Mouse (Mus musculus) heart, postnatal 0 days (tissue): ENCODE measurements around the gene Pgap3. TPM values are rescaled to one million over a fixed set of nuclear protein-coding genes. Genes with fewer than 3 reads are reported as not detected.

Experiments used
- ATAC-seq: fragments of 200-750 bp; cut with Nextera tagmentation; 2 replicates; pipeline ENCODE4 v1.8.0; 2017; ENCODE audit warnings: low read depth, moderate number of reproducible peaks, moderate library complexity; ENCODE audit not compliant: insufficient read depth
- DNase-seq: peaks from one replicate; pipeline ENCODE4 v3.0.0-alpha.2; 2016; ENCODE audit warnings: low spot score
- H3K27ac ChIP-seq: fragments of 300-500 bp; sonication (generic); 2 replicates; pipeline ENCODE4 v1.5.1; 2014; ENCODE audit warnings: low read depth, mild to moderate bottlenecking
- H3K27me3 ChIP-seq: fragments of 300-500 bp; sonication (generic); 2 replicates; pipeline ENCODE4 v1.6.1; 2014; ENCODE audit warnings: low read length, mixed read lengths; ENCODE audit not compliant: control insufficient read depth, insufficient read depth
- H3K36me3 ChIP-seq: fragments of 300-500 bp; sonication (generic); replicated peaks from 2 replicates; pipeline ENCODE4 v1.6.1; 2014; ENCODE audit warnings: low read length, mixed read lengths; ENCODE audit not compliant: control insufficient read depth, insufficient read depth
- H3K4me1 ChIP-seq: fragments of 300-500 bp; sonication (generic); 2 replicates; pipeline ENCODE4 v1.6.1; 2014; ENCODE audit warnings: antibody characterized with exemption; ENCODE audit not compliant: control insufficient read depth, insufficient read depth
- H3K4me2 ChIP-seq: fragments of 300-500 bp; sonication (generic); 2 replicates; pipeline ENCODE4 v1.6.1; 2014; ENCODE audit warnings: low read depth, mild to moderate bottlenecking, low read length, moderate library complexity
- H3K4me3 ChIP-seq: fragments of 300-500 bp; sonication (generic); 2 replicates; pipeline ENCODE4 v1.5.1; 2014; ENCODE audit warnings: low read depth, low read length
- H3K9ac ChIP-seq: fragments of 300-500 bp; sonication (generic); replicated peaks from 2 replicates; pipeline ENCODE4 v1.6.1; 2014; ENCODE audit warnings: low read depth, low read length, mixed read lengths
- H3K9me3 ChIP-seq: fragments of 300-500 bp; sonication (generic); replicated peaks from 2 replicates; pipeline ENCODE4 v1.6.1; 2016; ENCODE audit warnings: low read length; ENCODE audit not compliant: control insufficient read depth
- CTCF ChIP-seq: IDR thresholded peaks from 2 replicates; pipeline ENCODE4 v1.5.1; 2016; ENCODE audit warnings: antibody characterized with exemption, control low read depth, low read depth
- EP300 ChIP-seq: IDR thresholded peaks from 2 replicates; pipeline ENCODE4 v1.6.1; 2016; ENCODE audit warnings: antibody characterized with exemption, low read depth
- WGBS: fragments of 180-500 bp; shearing (Covaris S2); extraction: QIAGEN DNeasy Blood & Tissue Kit; methylation state at CpG from one replicate; pipeline ENCODE4 v1.1.7; 2014; 5-methylcytosine and 5-hydroxymethylcytosine counted together
- polyA plus RNA-seq: library from polyadenylated mRNA; unstranded; fragments of >200 nt; fragmentation: Nextera tagmentation; extraction: Ambion mirVana; gene quantifications from 2 replicates; pipeline ENCODE4 v1.2.1, GENCODE M21; 2015
- total RNA-seq: library from RNA; depleted of rRNA; stranded (reverse); fragments of >200 nt; gene quantifications from 2 replicates; pipeline ENCODE4 v1.2.3, GENCODE M21; 2014; ENCODE audit warnings: low replicate concordance

Pgap3 gene
- total and polyA plus RNA-seq, 2 experiments from 2014 or later, result 18.2 to 35.7 TPM

DNA sequence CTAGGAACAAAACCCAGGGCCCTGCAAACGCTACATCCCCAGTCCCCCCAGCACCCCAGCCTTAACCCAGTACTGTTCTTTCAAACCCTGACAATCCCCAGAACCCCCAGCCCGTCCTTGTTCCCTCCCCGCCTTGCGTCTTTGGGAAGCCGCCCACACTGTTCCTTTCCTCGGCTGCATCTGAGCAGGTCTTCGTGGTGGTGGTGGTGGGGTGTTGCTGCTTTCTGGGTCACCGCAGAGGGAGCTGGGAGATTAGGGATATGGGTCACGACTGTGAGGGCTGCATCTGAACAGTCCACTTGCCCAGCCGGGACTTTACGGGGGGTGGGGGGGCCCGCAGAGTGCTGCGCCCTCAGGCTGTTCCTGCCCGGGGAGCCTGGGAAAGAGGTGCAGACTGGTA is 45.8 kb downstream of the Pgap3 start:
- no peaks in the 10 kb centered on the region for H3K9me3 ChIP-seq
- H3K36me3 ChIP-seq, result no peaks in the 10 kb centered on the region
- WGBS, result 73% methylated on average over 14 of the region's 14 CpGs
- H3K4me3 ChIP-seq, result no peak overlapping the region
- ATAC-seq (no peak), DNase-seq (no peak)
- H3K27ac ChIP-seq, result no peak overlapping the region
- no peak overlapping the region for H3K4me2 ChIP-seq
- H3K27me3 ChIP-seq, result peaks cover 11% of the 10 kb centered on the region
- H3K9ac ChIP-seq, result no peak overlapping the region
- no peak for TF ChIP-seq EP300
- no peak for TF ChIP-seq CTCF
- H3K4me1 ChIP-seq, result peaks cover 18% of the 10 kb centered on the region

DNA sequence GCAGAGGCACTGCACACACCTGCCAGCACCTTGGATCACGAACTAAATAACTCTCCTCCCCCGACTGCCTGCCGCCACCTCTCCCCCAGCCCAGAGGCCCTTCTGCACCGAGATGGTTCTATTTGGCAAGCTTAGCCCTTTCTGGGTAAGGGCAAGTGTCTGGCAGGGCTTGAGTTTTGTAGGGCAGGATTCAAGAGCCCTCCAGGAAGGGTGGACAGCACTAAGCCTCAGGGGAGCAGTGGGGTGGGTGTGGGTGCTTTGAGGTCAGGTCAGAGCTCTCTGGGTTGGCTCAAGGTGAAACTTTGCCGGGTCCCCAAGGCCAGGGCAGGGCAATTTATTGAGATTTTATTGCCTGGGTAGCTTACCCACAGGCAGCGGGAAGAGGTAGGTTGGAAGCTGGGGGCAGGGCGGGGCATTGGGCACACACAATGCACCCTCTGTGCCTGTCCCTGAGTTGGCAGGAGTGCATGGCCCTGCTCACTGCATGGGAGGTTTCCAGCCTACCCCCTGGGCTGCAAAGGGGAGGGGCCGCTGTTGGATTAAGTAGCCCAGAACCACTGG is 46.6 kb downstream of the Pgap3 start:
- WGBS, result 45% methylated on average over 8 of the region's 8 CpGs
- peaks cover 16% of the 10 kb centered on the region for H3K27me3 ChIP-seq
- H3K27ac ChIP-seq, result no peak overlapping the region

DNA sequence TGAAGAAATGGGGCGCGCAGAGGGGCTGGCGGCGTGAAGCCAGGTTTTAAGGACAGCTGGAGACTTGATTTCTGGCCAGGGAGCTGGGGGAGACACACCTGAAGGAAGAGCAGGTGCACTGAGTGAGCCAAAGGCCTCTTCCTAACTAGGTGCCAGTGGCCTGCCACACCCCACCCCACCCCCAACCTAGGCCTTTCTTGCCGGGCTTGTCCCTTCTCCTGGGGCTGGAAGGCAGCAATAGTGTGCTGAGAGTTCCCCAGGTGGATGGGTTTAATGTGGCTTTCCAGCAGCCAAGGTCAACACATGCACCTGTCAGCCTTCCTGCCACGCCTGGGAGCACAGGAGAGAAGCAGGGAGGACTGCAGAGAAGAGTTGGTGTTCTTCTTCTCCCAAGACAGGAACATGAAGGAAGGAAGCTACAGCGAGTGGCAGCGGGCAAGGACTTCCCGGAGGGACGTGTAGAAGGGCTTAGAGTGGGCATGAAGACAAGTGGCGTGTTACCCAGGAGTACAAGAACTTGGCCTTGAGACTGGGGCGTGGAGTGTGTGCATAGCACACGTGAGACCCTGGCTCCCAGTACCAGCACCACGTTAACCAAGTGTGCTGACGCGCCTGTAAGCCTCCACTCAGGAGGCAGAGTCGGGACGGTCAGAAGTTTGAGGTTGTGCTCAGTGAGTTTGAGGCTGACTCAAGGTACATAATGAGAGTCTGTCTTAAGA is 47.9 kb downstream of the Pgap3 start:
- Histone ChIP-seq H3K4me3 (no peak overlapping the region), H3K36me3 (no peaks in the 10 kb centered on the region), H3K4me2 (no peak overlapping the region), H3K9ac (no peak overlapping the region), H3K9me3 (no peaks in the 10 kb centered on the region), H3K27me3 (peaks cover 25% of the 10 kb centered on the region), H3K4me1 (peaks cover 11% of the 10 kb centered on the region; the same call in 1 of the 2 replicates), H3K27ac (no peak overlapping the region)
- TF ChIP-seq EP300 (no peak), CTCF (no peak)
- WGBS, result 75% methylated on average over 18 of the region's 18 CpGs
- ATAC-seq (no peak), DNase-seq (no peak)

More for the DNA sequence above, 46.6 kb downstream of the Pgap3 start:
- Histone ChIP-seq H3K4me3 (no peak overlapping the region), H3K9ac (no peak overlapping the region), H3K36me3 (no peaks in the 10 kb centered on the region), H3K4me2 (no peak overlapping the region), H3K4me1 (peaks cover 11% of the 10 kb centered on the region; the same call in 1 of the 2 replicates), H3K9me3 (no peaks in the 10 kb centered on the region)
- ATAC-seq (no peak), DNase-seq (no peak)
- TF ChIP-seq CTCF (no peak), EP300 (no peak)

DNA sequence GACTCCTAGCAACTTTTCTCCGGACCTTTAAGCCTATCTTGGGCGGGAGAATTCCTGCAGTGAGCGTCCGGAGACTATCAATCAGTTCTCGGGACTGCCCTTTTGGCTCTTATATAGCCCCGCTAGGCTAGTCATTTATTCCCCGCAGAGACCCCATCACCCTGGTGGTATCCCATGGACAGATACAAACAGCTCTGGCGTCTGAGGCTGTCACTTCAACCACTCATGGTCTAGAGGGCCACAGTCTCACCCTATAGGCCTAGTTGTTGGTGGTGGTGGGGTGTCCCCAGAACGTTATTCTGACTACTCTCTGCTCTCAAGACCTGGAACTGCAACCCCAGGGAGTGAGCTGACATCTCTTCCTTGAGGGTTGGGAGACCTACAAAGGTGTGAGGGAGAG is 51.0 kb downstream of the Pgap3 start:
- WGBS, result 14% methylated on average over 9 of the region's 9 CpGs
- ATAC-seq, result no peak
- 0 out of 2 replicates have a peak, but pooled peaks cover 4% of the 10 kb centered on the region for H3K4me1 ChIP-seq

DNA sequence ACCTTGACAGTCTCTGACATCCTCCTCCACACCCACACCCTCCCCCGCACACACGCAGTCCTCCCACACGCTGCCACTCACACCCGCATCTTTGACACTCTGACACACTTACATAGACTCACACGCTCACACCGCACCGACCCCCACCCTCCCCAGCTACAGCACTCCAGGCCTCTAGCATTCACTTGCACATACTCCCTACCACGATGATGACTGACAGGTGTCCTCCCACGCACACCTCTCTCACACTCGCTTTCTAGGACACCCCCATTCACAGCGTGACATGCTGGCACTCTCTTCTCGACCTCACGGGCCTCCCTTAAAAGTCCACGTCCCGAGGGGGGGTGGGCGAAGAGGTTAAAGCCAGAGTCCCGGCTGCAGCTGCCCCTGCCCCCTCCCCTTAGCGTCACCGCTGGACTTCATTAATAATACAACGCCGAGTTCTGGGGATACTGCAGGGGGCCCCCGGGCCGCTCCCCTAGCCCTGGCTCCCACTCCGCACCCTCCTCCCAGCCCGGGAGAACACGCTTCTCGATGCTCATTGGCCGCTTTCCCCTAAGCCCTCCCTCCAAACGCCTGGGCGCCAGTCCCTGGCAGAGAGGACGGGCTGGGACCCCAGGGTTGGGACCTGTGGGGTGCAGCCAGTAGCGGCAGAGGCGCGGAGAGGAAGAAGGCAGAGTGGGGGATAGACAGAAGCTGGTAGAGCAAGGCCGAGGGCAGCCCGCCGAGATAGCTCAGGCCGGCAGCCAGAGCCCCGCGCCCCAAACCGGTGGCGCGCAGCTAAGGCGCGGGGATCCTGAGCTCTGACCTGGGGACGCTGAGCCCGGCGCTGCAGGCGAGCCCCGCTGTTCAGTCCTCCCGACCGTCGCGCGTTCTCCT is 52.0 kb downstream of the Pgap3 start, which contains the start of gene Ppp1r1b:
Ppp1r1b (plus strand) TSS at position 322 of the 879 bp plus-strand sequence.
- H3K9ac ChIP-seq, result peak within 1 kb of the TSS; percentile 36
- ATAC-seq (peak; percentile 79), DNase-seq (peak; percentile 52)
- H3K4me2 ChIP-seq, result peak within 1 kb of the TSS; percentile 71
- WGBS, result under 1% methylated on average over 54 of the region's 55 CpGs
- H3K36me3 ChIP-seq, result no peaks in the 10 kb centered on the region
- H3K27ac ChIP-seq, result no peak within 1 kb of the TSS
- H3K4me1 ChIP-seq, result 0 out of 2 replicates have a peak, but pooled peaks cover 4% of the 10 kb centered on the region
- no peak for TF ChIP-seq EP300
- TF ChIP-seq CTCF, result no peak
- H3K27me3 ChIP-seq, result peaks cover 35% of the 10 kb centered on the region
- no peaks in the 10 kb centered on the region for H3K9me3 ChIP-seq
- peak within 1 kb of the TSS; percentile 49 for H3K4me3 ChIP-seq

More for the DNA sequence above, 51.0 kb downstream of the Pgap3 start:
- Histone ChIP-seq H3K9ac (peak overlapping the region; percentile 36), H3K27me3 (peaks cover 35% of the 10 kb centered on the region), H3K36me3 (no peaks in the 10 kb centered on the region), H3K4me3 (peak overlapping the region; percentile 49), H3K27ac (no peak overlapping the region), H3K4me2 (peak overlapping the region; percentile 71), H3K9me3 (no peaks in the 10 kb centered on the region)
- no peak for DNase-seq
- TF ChIP-seq EP300, result no peak
